Mouse (Mus musculus) embryo, embryonic 10.5 days (tissue): ENCODE data around the gene Rbbp9.
"Not testable (repeated sequence)": the region's sequence is repeated elsewhere in the genome, so short reads cannot be mapped to it uniquely, and the experiment has no call there.

Source experiments
- DNase-seq: peaks from one replicate; pipeline ENCODE4 v3.0.0-alpha.2; 2015; ENCODE audit warnings: low spot score

The Rbbp9 gene

DNA sequence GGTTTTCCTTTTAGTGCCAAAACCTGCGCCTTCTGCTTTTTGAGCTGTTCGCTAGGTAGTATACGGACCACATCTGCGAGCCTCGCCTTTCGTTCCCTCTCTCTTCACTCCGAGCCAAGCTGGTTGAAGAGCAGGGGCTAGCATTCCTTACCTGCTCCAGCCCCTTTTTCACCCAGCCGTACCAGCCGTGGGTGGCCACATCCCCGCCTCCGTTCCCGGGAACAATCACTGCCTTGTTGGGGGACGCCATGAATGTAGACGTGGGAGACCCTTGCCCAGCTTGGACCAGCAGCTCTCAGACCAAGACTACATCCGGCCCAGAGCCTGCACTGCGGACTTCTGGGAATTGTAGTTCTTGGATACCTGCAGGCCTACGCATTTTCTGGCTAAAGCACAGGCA, at the start of gene Rbbp9:
TSS of gene Rbbp9 (minus strand) at position 341 of the 400 bp plus-strand sequence.
- peak; percentile 92 for DNase-seq

- DNase-seq = peak; percentile 89
Observed at GRCm38 (mm10) chr2:144599831-144600687, 49.4 kb upstream of the Rbbp9 start, which contains the start of gene Dtd1. TSS of gene Dtd1 (plus strand) at chr2:144599897.

DNA sequence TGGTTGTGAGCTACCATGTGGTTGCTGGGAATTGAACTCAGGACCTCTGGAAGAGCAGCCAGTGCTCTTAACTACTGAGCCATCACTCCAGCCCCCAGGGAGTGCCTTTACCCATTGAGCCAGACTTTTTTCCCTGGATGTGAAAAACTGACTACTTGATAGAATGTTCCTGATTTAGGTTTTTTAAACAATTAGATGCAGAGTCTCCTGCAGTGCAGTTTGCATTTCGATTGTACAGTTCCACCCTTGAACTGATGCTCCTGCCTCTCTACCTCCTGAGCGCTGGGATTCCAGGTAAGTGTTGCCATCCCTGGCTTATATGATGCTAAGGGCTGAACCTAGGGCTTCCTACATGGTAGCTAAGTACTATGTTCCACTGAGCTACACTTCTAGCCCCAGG, 47.3 kb upstream of the Rbbp9 start:
- no peak for DNase-seq

DNA sequence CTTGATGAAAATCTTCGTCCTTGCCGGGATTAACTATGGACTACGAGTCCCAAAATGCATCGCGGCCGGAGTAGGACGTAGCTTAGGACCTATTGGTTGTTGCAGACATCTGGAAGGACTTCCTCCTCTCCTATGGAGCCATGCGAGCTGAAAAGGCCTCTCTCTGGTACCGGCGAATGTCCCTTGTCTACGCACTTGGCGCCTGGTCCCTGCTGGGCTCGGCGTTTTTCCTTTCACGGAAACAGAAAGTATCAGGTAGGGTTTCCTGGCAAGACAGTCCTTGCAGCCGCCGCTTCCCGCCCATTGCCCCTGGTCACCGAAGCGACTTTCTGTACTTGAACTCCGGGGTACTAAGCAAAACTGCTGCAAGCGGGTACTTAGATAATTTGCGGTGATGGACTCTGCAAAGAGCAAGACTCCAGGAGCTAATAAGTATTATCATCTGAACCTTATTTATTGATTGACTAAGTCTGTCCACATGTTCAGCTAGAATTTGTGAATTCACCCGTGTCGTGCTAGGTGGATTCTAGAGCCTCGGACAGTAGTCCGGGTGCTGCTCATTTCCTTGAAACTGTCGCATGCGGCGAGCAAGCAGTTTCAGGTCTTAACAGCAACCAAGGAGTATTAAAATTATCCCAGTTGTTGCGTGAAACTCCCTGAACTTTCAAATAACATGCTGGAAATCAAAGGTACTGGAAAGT, 43.4 kb upstream of the Rbbp9 start, which contains the start of gene Smim26:
TSS of gene Smim26 (plus strand) at position 104 of the 701 bp plus-strand sequence.
- peak; percentile 91 for DNase-seq

DNA sequence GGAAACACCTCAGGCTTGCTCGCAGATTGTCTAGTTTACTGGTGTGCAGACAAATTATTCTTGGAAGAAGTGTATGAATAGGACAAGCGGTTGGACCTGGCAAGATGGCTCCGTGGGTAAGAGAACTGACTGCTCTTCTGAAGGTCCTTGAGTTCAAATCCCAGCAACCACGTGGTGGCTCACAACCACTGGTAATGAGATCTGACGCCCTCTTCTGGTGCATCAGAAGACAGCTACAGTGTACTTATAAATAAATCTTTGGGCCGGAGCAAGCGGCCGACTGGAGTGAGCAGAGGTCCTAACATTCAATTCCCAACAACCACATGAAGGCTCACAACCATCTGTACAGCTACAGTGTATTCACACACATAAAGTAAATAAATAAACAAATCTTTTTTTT, 42.4 kb upstream of the Rbbp9 start:
- not testable (repeated sequence) for DNase-seq

DNA sequence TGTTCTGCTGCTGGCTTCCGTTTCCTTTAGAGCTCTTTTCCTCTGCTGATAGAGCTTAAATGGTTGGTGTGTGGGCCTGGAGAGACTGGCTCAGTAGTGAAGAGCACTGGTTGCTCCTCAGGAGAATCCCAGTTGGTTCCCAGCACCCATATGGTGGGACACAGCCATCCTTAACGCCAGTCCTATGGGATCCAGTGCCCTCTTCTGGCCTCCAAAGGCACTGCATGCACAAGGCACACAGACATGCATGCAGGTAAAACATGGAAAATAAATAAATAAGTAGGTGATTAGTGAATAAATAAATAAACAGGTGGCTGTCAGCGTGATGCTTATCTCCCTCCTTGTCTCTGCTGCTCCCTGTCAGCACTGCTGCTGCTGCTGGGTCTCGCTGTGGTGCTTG, 38.1 kb upstream of the Rbbp9 start:
- DNase-seq = no peak

GRCm38 (mm10) chr2:144555820-144556552, 5.3 kb upstream of the Rbbp9 start, which contains the start of gene Sec23b:
TSS of gene Sec23b (plus strand) at chr2:144556229.
- DNase-seq = peak; percentile 98

GRCm38 (mm10) chr2:144555286-144555819, 4.7 kb upstream of the Rbbp9 start:
- DNase-seq = peak; percentile 63

GRCm38 (mm10) chr2:144553905-144554304, 3.2 kb upstream of the Rbbp9 start:
- DNase-seq = no peak

DNA sequence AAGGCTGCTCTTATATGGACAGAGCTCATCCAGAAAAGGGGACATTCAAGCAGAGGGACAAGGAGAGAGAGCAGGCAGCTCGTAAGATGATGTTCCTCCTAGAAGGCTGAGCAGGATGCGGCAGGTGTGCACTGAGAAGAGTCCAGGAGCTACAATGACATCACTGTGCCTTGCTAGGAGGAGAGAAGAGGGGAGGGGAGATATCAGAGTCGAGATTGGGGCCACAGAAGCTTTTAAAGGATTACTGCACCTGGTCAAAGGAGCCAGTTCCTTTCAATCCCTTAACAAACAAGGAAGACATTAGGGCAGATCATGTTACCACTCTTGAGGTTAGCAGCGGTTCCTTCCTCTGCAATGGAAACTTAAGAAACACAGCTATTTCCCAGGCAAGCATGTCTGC, 3.1 kb downstream of the Rbbp9 start:
- no peak for DNase-seq

GRCm38 (mm10) chr2:144545481-144545880, 5.2 kb downstream of the Rbbp9 start:
- no peak for DNase-seq

DNA sequence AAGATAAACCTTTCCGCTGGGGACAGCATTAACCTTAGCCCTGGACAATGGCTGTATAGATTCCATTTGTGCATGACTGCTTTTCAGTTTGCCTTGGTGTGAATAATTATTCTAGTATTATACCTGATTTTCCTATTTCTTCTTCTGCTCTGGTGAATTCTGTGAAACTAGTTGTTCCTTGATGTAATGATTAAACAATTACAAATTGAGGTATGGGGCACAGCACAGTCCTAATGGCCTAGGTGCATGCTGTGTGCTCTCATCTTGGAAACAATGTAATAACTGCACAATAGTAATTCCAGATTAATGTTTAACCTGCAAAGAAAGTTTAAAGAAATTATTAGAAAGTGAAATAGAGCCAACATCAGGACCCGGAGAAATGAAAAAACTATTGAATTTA, 5.6 kb downstream of the Rbbp9 start:
- DNase-seq = no peak

DNA sequence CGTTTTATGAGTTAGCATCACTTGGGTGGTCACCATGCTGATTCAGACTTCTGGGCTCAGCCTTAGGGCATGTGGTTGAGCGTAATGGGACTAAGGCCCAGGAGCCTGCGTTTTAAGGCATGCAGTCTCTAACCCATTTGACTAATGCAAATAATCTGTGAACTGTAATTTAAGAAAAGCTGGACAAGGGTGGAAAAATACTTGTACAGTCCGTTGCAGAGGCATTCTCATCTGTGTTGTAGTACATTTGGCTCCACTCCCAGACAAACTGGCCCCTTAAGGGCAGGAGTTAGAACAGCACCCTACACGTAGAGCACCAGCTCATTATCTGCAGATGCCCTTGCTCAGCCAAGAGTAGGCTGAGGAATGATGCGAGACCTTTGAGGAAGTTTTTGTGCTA, 6.0 kb downstream of the Rbbp9 start:
- no peak for DNase-seq

DNA sequence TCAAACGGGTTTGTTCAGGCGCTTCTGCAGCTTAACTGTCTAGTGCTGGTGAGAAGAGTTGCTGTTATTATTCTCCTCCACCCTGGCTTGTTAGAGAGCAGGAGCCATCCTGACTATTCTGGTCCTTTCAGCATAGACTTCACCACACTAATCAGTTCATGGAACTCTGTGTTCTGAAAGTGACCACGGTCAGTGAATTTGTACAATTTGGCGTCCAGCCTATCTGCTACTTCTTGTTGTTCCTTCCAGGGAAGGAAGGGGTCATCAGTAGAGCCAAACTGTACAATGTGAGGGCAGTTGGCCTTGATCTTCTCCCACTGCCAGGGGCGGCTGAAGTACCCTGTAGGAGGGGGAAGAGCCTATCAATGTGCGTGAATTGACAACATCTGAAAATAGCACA, 7.0 kb downstream of the Rbbp9 start:
- DNase-seq = no peak

- peak; percentile 13 for DNase-seq
Observed at GRCm38 (mm10) chr2:144541246-144541645, 9.4 kb downstream of the Rbbp9 start.

GRCm38 (mm10) chr2:144537123-144537522, 13.5 kb downstream of the Rbbp9 start:
- no peak for DNase-seq

DNA sequence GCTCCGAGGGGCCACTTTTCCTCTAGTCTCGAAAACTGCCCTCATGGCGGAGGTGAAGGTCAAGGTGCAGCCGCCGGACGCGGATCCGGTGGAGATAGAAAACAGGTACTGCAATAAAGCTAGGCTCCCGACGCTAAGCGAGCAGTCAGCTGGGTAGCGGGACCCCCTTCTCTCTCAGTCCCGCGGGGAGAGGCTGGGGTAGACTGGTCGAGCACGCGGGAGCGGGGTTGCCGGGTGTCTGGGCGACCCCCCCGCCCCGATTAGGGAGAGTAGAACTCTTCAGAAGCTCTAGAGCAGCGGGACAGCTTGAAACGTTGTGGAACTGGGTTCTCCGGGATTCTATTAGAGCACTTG, 22.9 kb downstream of the Rbbp9 start:
- DNase-seq = no peak

DNA sequence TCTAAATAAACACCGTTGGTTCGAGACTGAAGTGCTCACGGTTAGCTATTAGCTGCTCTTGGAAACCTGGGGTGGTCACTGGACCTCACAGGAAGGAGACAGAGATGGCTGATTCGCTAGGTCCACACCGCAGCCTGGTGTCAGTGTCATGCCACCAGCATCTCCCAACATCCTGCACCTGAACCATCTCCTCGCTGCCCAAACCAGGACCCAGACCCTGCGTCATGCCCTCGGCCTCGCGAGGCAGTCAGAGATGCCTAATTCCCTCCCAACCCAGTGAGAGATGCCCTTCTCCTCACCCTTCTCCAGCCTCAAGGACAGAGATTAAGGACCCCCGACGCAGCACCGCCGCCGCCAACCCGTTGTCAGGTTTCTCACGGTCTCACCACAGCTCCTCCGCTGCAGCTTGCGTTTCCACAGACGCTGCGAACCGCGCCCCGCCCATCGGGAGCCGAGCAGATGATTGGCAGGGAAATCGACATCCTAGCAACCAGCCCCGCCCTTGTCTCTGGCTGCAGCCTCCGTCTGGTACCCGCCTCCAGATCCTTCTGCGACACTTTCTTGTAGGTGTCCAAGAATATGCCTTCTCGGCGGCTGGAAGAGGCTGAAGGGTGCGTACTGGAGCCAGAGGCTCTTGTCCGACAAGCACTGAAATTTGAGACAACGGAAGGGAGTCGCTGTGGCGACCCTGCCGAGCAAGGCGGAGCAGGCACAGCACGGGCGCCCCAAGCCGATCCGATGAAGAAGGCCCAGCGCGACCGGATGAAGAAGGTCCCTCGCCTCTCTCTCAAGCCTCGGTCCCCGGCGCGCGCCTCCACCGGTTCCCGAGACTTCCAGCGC, 23.5 kb downstream of the Rbbp9 start, which contains the start of the genes Dzank1 and Polr3f:
TSS of gene Dzank1 (minus strand) at position 434 of the 840 bp plus-strand sequence.
TSS of gene Polr3f (plus strand) at position 738 of the 840 bp plus-strand sequence.
- DNase-seq = peak; percentile 98

DNA sequence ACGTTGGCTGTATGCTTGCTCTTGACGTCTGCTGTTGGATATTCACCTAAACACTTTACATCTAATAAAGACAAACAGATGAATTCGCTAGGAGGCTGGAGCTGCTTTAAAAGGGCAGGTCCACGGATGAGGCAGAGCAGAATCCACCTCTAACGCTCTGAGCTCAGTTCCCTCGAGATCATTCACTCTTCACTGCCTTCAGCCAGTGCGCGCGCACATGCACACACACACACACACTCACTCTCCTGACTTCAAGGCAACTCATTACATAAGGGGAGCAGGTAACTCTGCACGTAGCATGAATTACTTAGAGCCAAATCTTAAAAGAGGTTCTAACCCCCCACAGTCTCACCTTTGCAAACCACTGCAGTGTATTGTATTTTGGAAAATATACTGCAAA, 24.8 kb downstream of the Rbbp9 start:
- no peak for DNase-seq

- no peak for DNase-seq
Observed at GRCm38 (mm10) chr2:144519772-144520171, 30.9 kb downstream of the Rbbp9 start.

GRCm38 (mm10) chr2:144514619-144515018, 36.0 kb downstream of the Rbbp9 start:
- DNase-seq = no peak
